Mouse (Mus musculus): ENCODE results near the gene Nhlrc3. TPM values are rescaled to one million over a fixed set of nuclear protein-coding genes. Genes with fewer than 3 reads are reported as not detected.

Nhlrc3 gene
- polyA plus RNA-seq, 1 experiment from 2014 or later: 9.8 TPM

DNA sequence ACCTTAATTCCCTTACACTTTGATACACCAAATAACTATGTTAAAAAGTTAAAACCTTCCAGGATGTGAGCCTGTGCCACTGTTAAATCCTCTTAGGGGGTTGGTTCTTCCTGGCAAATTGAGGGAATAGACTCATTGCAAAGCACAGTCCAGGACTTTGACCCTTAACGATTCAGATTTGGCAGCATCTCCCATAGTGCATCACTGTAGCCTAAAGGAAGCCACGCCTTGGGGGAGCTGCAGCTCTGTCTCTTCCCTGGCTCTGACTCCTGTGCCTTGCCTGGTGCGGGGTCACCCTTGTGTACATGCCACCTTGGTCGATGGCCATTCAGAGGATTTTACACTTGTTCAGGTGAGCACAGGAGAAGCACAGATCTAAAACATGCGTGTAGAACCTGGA, 6.5 kb upstream of the Nhlrc3 start:
- Histone ChIP-seq H3K9me3 (no peaks in the 10 kb centered on the region), H3K27me3 (ENCODE audit: poor library complexity, severe bottlenecking) (no peaks in the 10 kb centered on the region), H3K27ac (no peak overlapping the region), H3K36me3 (replicated peaks) (peaks cover 72% of the 10 kb centered on the region), H3K4me1 (peaks cover 30% of the 10 kb centered on the region), H3K4me3 (no peak overlapping the region)
- 94% methylated on average over 5 of the region's 5 CpGs for WGBS
- no peak for DNase-seq (ENCODE audit: extremely low spot score, low spot score)

DNA sequence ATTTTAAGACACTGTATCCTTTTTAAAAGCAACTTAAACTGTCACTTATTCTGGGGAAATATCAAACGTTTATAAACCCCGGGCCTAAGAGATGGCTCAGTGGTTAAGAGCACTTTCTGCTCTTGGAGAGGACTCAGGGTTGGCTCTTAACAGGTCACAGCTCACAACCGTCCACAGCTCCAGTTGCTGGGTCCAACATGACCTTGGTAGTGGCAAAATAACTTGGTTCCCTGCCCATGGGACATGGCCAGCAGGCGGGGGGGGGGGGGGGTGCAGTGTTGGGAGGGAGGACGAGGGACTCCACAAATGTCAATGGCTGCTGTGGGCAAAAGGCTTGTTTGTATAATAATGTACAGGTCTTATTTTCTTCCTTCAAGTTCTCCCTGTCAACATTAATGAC, 4.2 kb upstream of the Nhlrc3 start:
- H3K4me1 ChIP-seq: peaks cover 35% of the 10 kb centered on the region
- WGBS: 86% methylated on average over 5 of the region's 5 CpGs
- H3K9me3 ChIP-seq: no peaks in the 10 kb centered on the region
- DNase-seq (ENCODE audit: extremely low spot score, low spot score): no peak
- H3K27ac ChIP-seq: no peak overlapping the region
- H3K4me3 ChIP-seq: no peak overlapping the region
- H3K36me3 ChIP-seq (replicated peaks): peaks cover 49% of the 10 kb centered on the region
- no peaks in the 10 kb centered on the region for H3K27me3 ChIP-seq (ENCODE audit: poor library complexity, severe bottlenecking)

- no peaks in the 10 kb centered on the region for H3K9me3 ChIP-seq
- DNase-seq (ENCODE audit: extremely low spot score, low spot score): no peak
- peak overlapping the region; percentile 93; the same call in 1 of the 2 replicates for H3K4me3 ChIP-seq
- no peak overlapping the region for H3K27ac ChIP-seq
- peaks cover 42% of the 10 kb centered on the region for H3K4me1 ChIP-seq
- 84% methylated on average over 9 of the region's 9 CpGs for WGBS
- H3K27me3 ChIP-seq (ENCODE audit: poor library complexity, severe bottlenecking): no peaks in the 10 kb centered on the region
- peaks cover 40% of the 10 kb centered on the region for H3K36me3 ChIP-seq (replicated peaks)
Measured at GRCm38 (mm10) chr3:53466481-53466880, 3.3 kb upstream of the Nhlrc3 start.

DNA sequence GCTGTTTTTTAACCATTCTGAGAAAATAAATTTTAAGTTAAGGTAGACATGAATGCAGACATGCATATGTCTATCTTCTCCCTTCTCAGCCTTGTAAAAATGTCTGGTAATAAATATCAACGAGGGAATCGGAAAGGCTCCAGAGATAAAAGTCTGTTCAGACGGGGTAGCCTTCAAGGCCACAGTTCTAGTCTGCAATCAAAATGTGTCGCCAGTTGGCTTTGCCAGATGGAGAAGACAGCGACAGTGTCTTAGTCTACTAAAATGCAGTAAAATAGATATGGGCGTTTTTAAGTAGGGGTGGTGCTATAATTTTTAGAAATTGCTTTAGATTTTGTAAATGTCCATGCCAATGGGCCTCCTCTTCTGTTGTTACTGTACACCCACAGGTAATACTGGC, 2.2 kb upstream of the Nhlrc3 start:
- peaks cover 36% of the 10 kb centered on the region for H3K36me3 ChIP-seq (replicated peaks)
- H3K27ac ChIP-seq: no peak overlapping the region
- DNase-seq (ENCODE audit: extremely low spot score, low spot score): no peak
- no peaks in the 10 kb centered on the region for H3K9me3 ChIP-seq
- no peaks in the 10 kb centered on the region for H3K27me3 ChIP-seq (ENCODE audit: poor library complexity, severe bottlenecking)
- H3K4me3 ChIP-seq: peak overlapping the region; percentile 93
- H3K4me1 ChIP-seq: peaks cover 42% of the 10 kb centered on the region
- WGBS: 80% methylated on average over 6 of the region's 6 CpGs

DNA sequence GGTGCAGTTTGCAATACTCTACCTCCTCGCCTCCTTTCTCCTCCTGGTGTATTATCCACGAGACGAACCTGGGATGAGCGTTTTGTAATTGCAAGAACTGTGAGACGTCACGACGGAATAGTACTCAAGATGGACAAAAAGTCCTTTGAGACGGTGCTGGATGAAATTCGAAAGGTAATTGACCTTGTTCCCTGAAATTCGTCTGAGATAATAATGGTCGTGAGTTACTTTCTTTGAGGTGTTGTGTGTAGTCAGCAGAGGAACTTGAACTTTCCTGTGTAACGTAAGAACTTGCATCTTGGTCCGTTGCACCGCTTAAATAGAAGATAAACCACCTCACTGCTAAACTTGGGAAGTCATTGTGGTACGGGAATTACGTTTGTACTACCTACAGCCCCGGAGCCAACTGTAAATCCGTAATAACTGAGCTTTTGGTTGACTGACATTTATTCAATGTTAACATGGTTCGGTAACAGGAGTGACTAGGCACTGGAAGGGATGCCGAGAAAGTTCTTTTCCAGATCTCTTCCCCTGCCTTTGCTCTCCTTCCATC, 1.1 kb upstream of the Nhlrc3 start:
- DNase-seq (ENCODE audit: extremely low spot score, low spot score): peak; percentile 22

GRCm38 (mm10) chr3:53463765-53464114, 608 bp upstream of the Nhlrc3 start:
- Histone ChIP-seq H3K36me3 (replicated peaks) (peaks cover 35% of the 10 kb centered on the region), H3K27ac (peak overlapping the region; percentile 97), H3K9me3 (no peaks in the 10 kb centered on the region), H3K4me3 (peak overlapping the region; percentile 93), H3K4me1 (peaks cover 42% of the 10 kb centered on the region), H3K27me3 (ENCODE audit: poor library complexity, severe bottlenecking) (no peaks in the 10 kb centered on the region)
- no peak for DNase-seq (ENCODE audit: extremely low spot score, low spot score)
- WGBS: under 1% methylated on average over 35 of the region's 35 CpGs

More for the DNA sequence above, 1.1 kb upstream of the Nhlrc3 start:
- Histone ChIP-seq H3K4me1 (peaks cover 42% of the 10 kb centered on the region), H3K27me3 (ENCODE audit: poor library complexity, severe bottlenecking) (no peaks in the 10 kb centered on the region), H3K9me3 (no peaks in the 10 kb centered on the region), H3K4me3 (peak overlapping the region; percentile 93), H3K36me3 (replicated peaks) (peaks cover 36% of the 10 kb centered on the region), H3K27ac (peak overlapping the region; percentile 97)
- WGBS: under 1% methylated on average over 20 of the region's 20 CpGs

DNA sequence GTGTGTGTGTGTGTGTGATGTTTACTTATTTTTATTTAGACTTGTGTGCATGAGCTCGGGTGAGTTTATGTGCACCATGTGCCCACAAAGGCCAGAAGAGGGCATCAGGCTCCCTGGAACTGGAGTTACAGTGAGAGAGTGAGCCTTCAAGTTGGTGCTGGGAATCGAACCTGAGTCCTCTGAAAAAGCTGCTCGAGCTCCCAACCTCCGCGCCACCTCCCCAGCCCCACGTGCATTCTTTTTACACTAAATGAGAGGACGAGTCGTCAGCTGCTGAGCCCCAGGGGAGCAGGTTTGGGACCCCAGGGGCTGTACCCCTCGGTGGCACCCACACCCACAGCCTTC, 459 bp downstream of the Nhlrc3 start:
- 9% methylated on average over 9 of the region's 9 CpGs for WGBS
- H3K27ac ChIP-seq: peak overlapping the region; percentile 97
- H3K36me3 ChIP-seq (replicated peaks): peaks cover 37% of the 10 kb centered on the region
- H3K4me1 ChIP-seq: peaks cover 42% of the 10 kb centered on the region
- H3K9me3 ChIP-seq: no peaks in the 10 kb centered on the region
- DNase-seq (ENCODE audit: extremely low spot score, low spot score): no peak
- peak overlapping the region; percentile 93 for H3K4me3 ChIP-seq
- no peaks in the 10 kb centered on the region for H3K27me3 ChIP-seq (ENCODE audit: poor library complexity, severe bottlenecking)

GRCm38 (mm10) chr3:53460106-53460505, 3.0 kb downstream of the Nhlrc3 start:
- peaks cover 16% of the 10 kb centered on the region for H3K4me1 ChIP-seq
- 85% methylated on average over 9 of the region's 9 CpGs for WGBS
- no peak overlapping the region for H3K4me3 ChIP-seq
- no peak overlapping the region for H3K27ac ChIP-seq
- no peaks in the 10 kb centered on the region for H3K27me3 ChIP-seq (ENCODE audit: poor library complexity, severe bottlenecking)
- H3K36me3 ChIP-seq (replicated peaks): peaks cover 58% of the 10 kb centered on the region
- no peaks in the 10 kb centered on the region for H3K9me3 ChIP-seq
- no peak for DNase-seq (ENCODE audit: extremely low spot score, low spot score)

- H3K9me3 ChIP-seq: no peaks in the 10 kb centered on the region
- peaks cover 10% of the 10 kb centered on the region for H3K4me1 ChIP-seq
- no peaks in the 10 kb centered on the region for H3K27me3 ChIP-seq (ENCODE audit: poor library complexity, severe bottlenecking)
- DNase-seq (ENCODE audit: extremely low spot score, low spot score): no peak
- WGBS: 80% methylated on average over 5 of the region's 5 CpGs
- H3K4me3 ChIP-seq: no peak overlapping the region
- H3K27ac ChIP-seq: no peak overlapping the region
- peaks cover 81% of the 10 kb centered on the region for H3K36me3 ChIP-seq (replicated peaks)
Measured at GRCm38 (mm10) chr3:53457750-53458149, 5.4 kb downstream of the Nhlrc3 start.

GRCm38 (mm10) chr3:53454984-53455383, 8.1 kb downstream of the Nhlrc3 start:
- 80% methylated on average over 7 of the region's 7 CpGs for WGBS
- Histone ChIP-seq H3K27me3 (ENCODE audit: poor library complexity, severe bottlenecking) (no peaks in the 10 kb centered on the region), H3K4me1 (no peaks in the 10 kb centered on the region), H3K9me3 (no peaks in the 10 kb centered on the region), H3K36me3 (replicated peaks) (peaks cover 97% of the 10 kb centered on the region), H3K4me3 (no peak overlapping the region), H3K27ac (no peak overlapping the region)
- no peak for DNase-seq (ENCODE audit: extremely low spot score, low spot score)

DNA sequence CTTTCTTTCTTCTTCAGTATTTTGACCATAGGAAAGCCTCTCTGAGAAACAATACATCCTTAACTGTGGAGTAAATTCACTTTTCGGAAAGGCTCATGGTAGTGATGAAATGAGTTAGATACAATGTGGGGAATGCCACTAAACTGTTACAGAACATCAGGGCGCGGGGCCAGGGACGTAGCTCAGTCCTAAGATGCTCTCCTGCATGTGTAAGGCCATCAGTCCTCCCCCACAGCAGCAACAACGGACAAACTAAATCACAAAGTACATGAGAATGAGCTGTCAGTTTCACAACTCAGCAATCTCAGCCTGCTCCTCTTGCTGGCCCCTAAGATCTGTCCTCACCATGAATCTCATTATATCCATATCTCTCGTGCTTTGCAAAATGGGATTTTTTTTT, 8.6 kb downstream of the Nhlrc3 start:
- H3K27ac ChIP-seq: no peak overlapping the region
- no peaks in the 10 kb centered on the region for H3K9me3 ChIP-seq
- no peak for DNase-seq (ENCODE audit: extremely low spot score, low spot score)
- 93% methylated on average over 6 of the region's 6 CpGs for WGBS
- H3K27me3 ChIP-seq (ENCODE audit: poor library complexity, severe bottlenecking): no peaks in the 10 kb centered on the region
- H3K4me1 ChIP-seq: no peaks in the 10 kb centered on the region
- H3K4me3 ChIP-seq: no peak overlapping the region
- H3K36me3 ChIP-seq (replicated peaks): peaks cover 93% of the 10 kb centered on the region

- H3K4me1 ChIP-seq: no peaks in the 10 kb centered on the region
- H3K4me3 ChIP-seq: no peak overlapping the region
- WGBS: 92% methylated on average over 6 of the region's 6 CpGs
- DNase-seq (ENCODE audit: extremely low spot score, low spot score): no peak
- no peak overlapping the region for H3K27ac ChIP-seq
- no peaks in the 10 kb centered on the region for H3K9me3 ChIP-seq
- peaks cover 88% of the 10 kb centered on the region for H3K36me3 ChIP-seq (replicated peaks)
- H3K27me3 ChIP-seq (ENCODE audit: poor library complexity, severe bottlenecking): no peaks in the 10 kb centered on the region
Measured at GRCm38 (mm10) chr3:53454005-53454404, 9.1 kb downstream of the Nhlrc3 start.

- WGBS: 92% methylated on average over 7 of the region's 7 CpGs
- no peaks in the 10 kb centered on the region for H3K27me3 ChIP-seq (ENCODE audit: poor library complexity, severe bottlenecking)
- no peaks in the 10 kb centered on the region for H3K9me3 ChIP-seq
- H3K36me3 ChIP-seq (replicated peaks): peaks cover 82% of the 10 kb centered on the region
- no peak overlapping the region for H3K4me3 ChIP-seq
- H3K4me1 ChIP-seq: no peaks in the 10 kb centered on the region
- H3K27ac ChIP-seq: no peak overlapping the region
- no peak for DNase-seq (ENCODE audit: extremely low spot score, low spot score)
Measured at GRCm38 (mm10) chr3:53453346-53453745, 9.8 kb downstream of the Nhlrc3 start.

DNA sequence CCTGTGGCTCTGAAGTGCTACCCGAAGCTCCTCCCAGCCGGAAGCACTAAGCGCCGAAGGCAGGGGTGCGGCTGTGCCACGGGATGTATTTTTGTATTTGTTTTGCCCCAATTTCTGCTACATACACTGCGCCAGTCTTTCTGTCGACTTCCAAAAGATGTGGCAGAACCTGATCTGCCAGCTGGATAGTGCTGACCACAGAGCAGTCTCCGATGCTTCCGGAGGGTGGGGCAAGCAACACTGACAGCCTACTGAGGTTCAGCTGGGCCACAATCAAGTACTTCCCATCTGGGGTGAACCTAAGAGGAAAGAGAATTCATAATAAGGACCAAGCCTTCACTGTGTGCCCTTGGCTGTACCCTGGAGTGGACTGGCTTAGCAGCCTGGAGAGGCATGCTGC, 10.8 kb downstream of the Nhlrc3 start:
- Histone ChIP-seq H3K4me1 (no peaks in the 10 kb centered on the region), H3K4me3 (no peak overlapping the region), H3K27me3 (ENCODE audit: poor library complexity, severe bottlenecking) (no peaks in the 10 kb centered on the region), H3K27ac (no peak overlapping the region), H3K9me3 (no peaks in the 10 kb centered on the region), H3K36me3 (replicated peaks) (peaks cover 72% of the 10 kb centered on the region)
- WGBS: 95% methylated on average over 10 of the region's 10 CpGs
- DNase-seq (ENCODE audit: extremely low spot score, low spot score): no peak
